Mouse (Mus musculus) kidney, adult 18-20 months (tissue): ENCODE data around the gene Rrp1.
"Not testable (repeated sequence)": the region's sequence is repeated elsewhere in the genome, so short reads cannot be mapped to it uniquely, and the experiment has no call there.

Experiments
- DNase-seq: peaks from one replicate; pipeline ENCODE4 v3.0.0; 2021

The Rrp1 gene

GRCm38 (mm10) chr10:78422614-78423013 lies 9.8 kb upstream of the Rrp1 start:
- no peak for DNase-seq

GRCm38 (mm10) chr10:78420929-78421328 lies 8.1 kb upstream of the Rrp1 start:
- no peak for DNase-seq

GRCm38 (mm10) chr10:78418791-78419190 lies 5.9 kb upstream of the Rrp1 start:
- no peak for DNase-seq

GRCm38 (mm10) chr10:78417888-78418287 lies 5.0 kb upstream of the Rrp1 start:
- no peak for DNase-seq

GRCm38 (mm10) chr10:78414936-78415335 lies 2.1 kb upstream of the Rrp1 start:
- not testable (repeated sequence) for DNase-seq

GRCm38 (mm10) chr10:78413152-78413520 lies 293 bp upstream of the Rrp1 start:
- DNase-seq: no peak

GRCm38 (mm10) chr10:78411851-78412250 lies 992 bp downstream of the Rrp1 start:
- DNase-seq: no peak

- no peak for DNase-seq
These were observed 3.6 kb downstream of the Rrp1 start for GRCm38 (mm10) chr10:78409035-78409788.

- DNase-seq: no peak
These were observed 5.7 kb downstream of the Rrp1 start for GRCm38 (mm10) chr10:78407132-78407531.

- DNase-seq: no peak
These were observed 6.7 kb downstream of the Rrp1 start for GRCm38 (mm10) chr10:78406152-78406551.

- no peak for DNase-seq
These were observed 10.4 kb downstream of the Rrp1 start for GRCm38 (mm10) chr10:78402301-78402922.

- no peak for DNase-seq
These were observed 11.7 kb downstream of the Rrp1 start for GRCm38 (mm10) chr10:78401127-78401526.

GRCm38 (mm10) chr10:78399090-78399657 lies 13.7 kb downstream of the Rrp1 start:
- peak; percentile 44 for DNase-seq

GRCm38 (mm10) chr10:78396625-78396885 lies 16.3 kb downstream of the Rrp1 start:
- no peak for DNase-seq

GRCm38 (mm10) chr10:78395819-78396624 lies 16.8 kb downstream of the Rrp1 start:
- peak; percentile 96 for DNase-seq

GRCm38 (mm10) chr10:78395377-78395776 lies 17.5 kb downstream of the Rrp1 start:
- no peak for DNase-seq

- DNase-seq: peak; percentile 88
These were observed 20.8 kb downstream of the Rrp1 start for GRCm38 (mm10) chr10:78392072-78392471.

GRCm38 (mm10) chr10:78390982-78391470 lies 21.8 kb downstream of the Rrp1 start:
- no peak for DNase-seq

GRCm38 (mm10) chr10:78388216-78388980 lies 24.4 kb downstream of the Rrp1 start:
- no peak for DNase-seq

- DNase-seq: no peak
These were observed 27.3 kb downstream of the Rrp1 start for GRCm38 (mm10) chr10:78385520-78385919.

GRCm38 (mm10) chr10:78383567-78383966 lies 29.3 kb downstream of the Rrp1 start:
- no peak for DNase-seq

GRCm38 (mm10) chr10:78378516-78378915 lies 34.3 kb downstream of the Rrp1 start:
- DNase-seq: no peak
